Mouse (Mus musculus): ENCODE data around the gene Tlr6. TPM values are rescaled to one million over a fixed set of nuclear protein-coding genes. Genes with fewer than 3 reads are reported as not detected.

The Tlr6 gene
- total and polyA plus RNA-seq, 3 experiments, result 0.72 to 4.6 (median 2.5) TPM

DNA sequence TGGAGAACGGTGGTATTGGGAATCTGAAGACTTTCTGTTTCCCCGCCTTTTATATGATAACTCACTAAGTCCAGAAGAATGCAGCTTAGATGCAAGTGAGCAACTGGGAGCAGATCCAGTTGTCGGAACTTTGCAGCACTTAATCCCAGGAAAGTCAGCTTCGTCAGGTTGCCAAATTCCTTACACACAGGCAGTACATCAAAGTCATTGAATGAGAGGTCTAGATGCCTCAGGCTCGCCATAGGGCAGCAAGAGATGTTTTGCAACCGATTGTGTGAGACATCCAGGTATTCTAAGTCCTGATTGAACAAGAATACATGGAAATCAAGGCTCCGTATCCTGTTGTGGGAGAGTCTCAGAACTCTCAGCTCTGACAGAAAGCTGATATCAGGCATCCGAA is 5.0 kb downstream of the Tlr6 start:
- in situ Hi-C loops (cut with MboI; ENCODE audit: low pct_ligation_motif_present, low pct_unique_long_range_greater_than_20kb, low sequenced_read_pairs) (loop anchor here (5.0 kb wide), 1 partner anchor 68 kb away; no protein-coding TSS in a partner anchor), dilution Hi-C loops (cut with MboI; ENCODE audit: extremely low pct_ligation_motif_present, extremely low pct_unique_long_range_greater_than_20kb, low sequenced_read_pairs) (no loop called here)
- H3K79me2 ChIP-seq (replicated peaks; ENCODE audit: control insufficient read depth, extremely low read depth, insufficient read depth, poor library complexity, severe bottlenecking), result no peaks in the 10 kb centered on the region
- H3K9ac ChIP-seq (ENCODE audit: insufficient read depth, low read depth), result no peak overlapping the region
- peaks cover 0 to 28% of the 10 kb centered on the region in 2 experiments; a peak in 2 of 4 replicates for H3K4me1 ChIP-seq (ENCODE audit: control insufficient read depth in 1 of 2, insufficient read depth in 2 of 2)
- TF ChIP-seq POLR2A (IDR thresholded peaks at IDR 0.05; ENCODE audit: low read depth, low read length) (no peak), EP300 (IDR thresholded peaks at IDR 0.05; ENCODE audit: low read length) (no peak), CHD1 (IDR thresholded peaks at IDR 0.05; ENCODE audit: low read depth, low read length) (no peak), ZKSCAN1 (IDR thresholded peaks at IDR 0.05; ENCODE audit: borderline replicate concordance, low read depth, low read length) (no peak), TBP (conservative IDR thresholded peaks at IDR 0.05; ENCODE audit: low read depth, low read length) (no peak), JUND (conservative IDR thresholded peaks at IDR 0.05; ENCODE audit: low read depth, low read length) (no peak), ELF1 (IDR thresholded peaks at IDR 0.05; ENCODE audit: low read depth, low read length) (no peak), RAD21 (IDR thresholded peaks at IDR 0.05; ENCODE audit: low read depth, low read length) (no peak), SMC3 (IDR thresholded peaks at IDR 0.05; ENCODE audit: low read depth, low read length) (no peak), ETS1 (conservative IDR thresholded peaks at IDR 0.05; ENCODE audit: low read depth, low read length) (no peak), HCFC1 (IDR thresholded peaks at IDR 0.05; ENCODE audit: low read depth, low read length) (no peak), CHD2 (IDR thresholded peaks at IDR 0.05; ENCODE audit: low read length) (no peak), SIN3A (IDR thresholded peaks at IDR 0.05; ENCODE audit: low read length) (no peak), NRF1 (IDR thresholded peaks at IDR 0.05; ENCODE audit: low read depth, low read length) (no peak), MAFK (IDR thresholded peaks at IDR 0.05; ENCODE audit: insufficient replicate concordance, low read length) (no peak), KAT2A (IDR thresholded peaks at IDR 0.05; ENCODE audit: insufficient replicate concordance, low read length) (no peak)
- H3K36me3 ChIP-seq (replicated peaks in 1 of 2; ENCODE audit: control insufficient read depth in 1 of 2, insufficient read depth in 1 of 2, low read length in 1 of 2), result peaks cover 0 to 3% of the 10 kb centered on the region in 2 experiments
- no peak overlapping the region for H3K27ac ChIP-seq (ENCODE audit: insufficient read depth, low read depth)
- no peak for DNase-seq (ENCODE audit: extremely low read depth)
- no peaks in the 10 kb centered on the region for H3K9me3 ChIP-seq (replicated peaks; ENCODE audit: low read length)
- no peaks in the 10 kb centered on the region for H3K27me3 ChIP-seq (replicated peaks)
- no peak overlapping the region for H3K4me2 ChIP-seq (ENCODE audit: insufficient read depth, low read depth, poor library complexity, severe bottlenecking)
- no peak overlapping the region for H3K4me3 ChIP-seq (replicated peaks in 1 of 3; ENCODE audit: low read depth in 2 of 3, low read length in 2 of 3, poor library complexity in 1 of 3)

- H3K79me2 ChIP-seq (replicated peaks; ENCODE audit: control insufficient read depth, extremely low read depth, insufficient read depth, poor library complexity, severe bottlenecking), result no peaks in the 10 kb centered on the region
- TF ChIP-seq MAFK (IDR thresholded peaks at IDR 0.05; ENCODE audit: insufficient replicate concordance, low read length) (no peak), KAT2A (IDR thresholded peaks at IDR 0.05; ENCODE audit: insufficient replicate concordance, low read length) (no peak), JUND (conservative IDR thresholded peaks at IDR 0.05; ENCODE audit: low read depth, low read length) (no peak), HCFC1 (IDR thresholded peaks at IDR 0.05; ENCODE audit: low read depth, low read length) (no peak), E2F4 (IDR thresholded peaks at IDR 0.05; ENCODE audit: insufficient replicate concordance, low read depth, low read length) (no peak), JUN (IDR thresholded peaks at IDR 0.05; ENCODE audit: insufficient read depth, low read depth, low read length) (no peak), EP300 (IDR thresholded peaks at IDR 0.05; ENCODE audit: low read length) (no peak)
- H3K9me3 ChIP-seq (replicated peaks; ENCODE audit: low read length), result no peaks in the 10 kb centered on the region
- H3K27me3 ChIP-seq (replicated peaks), result no peaks in the 10 kb centered on the region
- DNase-seq (ENCODE audit: extremely low read depth), result no peak
- dilution Hi-C loops (cut with MboI; ENCODE audit: extremely low pct_ligation_motif_present, extremely low pct_unique_long_range_greater_than_20kb, low sequenced_read_pairs) (no loop called here), in situ Hi-C loops (cut with MboI; ENCODE audit: low pct_ligation_motif_present, low pct_unique_long_range_greater_than_20kb, low sequenced_read_pairs) (no loop called here)
- H3K4me2 ChIP-seq (ENCODE audit: insufficient read depth, low read depth, poor library complexity, severe bottlenecking), result no peak overlapping the region
- peaks cover 0 to 11% of the 10 kb centered on the region in 2 experiments; a peak in 2 of 4 replicates for H3K4me1 ChIP-seq (ENCODE audit: control insufficient read depth in 1 of 2, insufficient read depth in 2 of 2)
- peaks cover 0 to 3% of the 10 kb centered on the region in 2 experiments for H3K36me3 ChIP-seq (replicated peaks in 1 of 2; ENCODE audit: control insufficient read depth in 1 of 2, insufficient read depth in 1 of 2, low read length in 1 of 2)
- H3K9ac ChIP-seq (ENCODE audit: insufficient read depth, low read depth), result no peak overlapping the region
- no peak overlapping the region for H3K27ac ChIP-seq (ENCODE audit: insufficient read depth, low read depth)
- H3K4me3 ChIP-seq (replicated peaks in 1 of 3; ENCODE audit: low read depth in 2 of 3, low read length in 2 of 3, poor library complexity in 1 of 3), result no peak overlapping the region
Measured at GRCm38 (mm10) chr5:64951486-64951885, 8.4 kb downstream of the Tlr6 start.

Measured in CH12.LX (cell line).